Mouse (Mus musculus) neural tube, embryonic 14.5 days (tissue): ENCODE results near the gene Zrsr1. TPM values are rescaled to one million over a fixed set of nuclear protein-coding genes. Genes with fewer than 3 reads are reported as not detected.

Source experiments
- ATAC-seq: fragments of 200-750 bp; cut with Nextera tagmentation; 2 replicates; pipeline ENCODE4 v1.8.0; 2017; ENCODE audit warnings: low read depth, mild to moderate bottlenecking, moderate TSS enrichment, moderate library complexity
- H3K27ac ChIP-seq: fragments of 300-500 bp; sonication (generic); 2 replicates; pipeline ENCODE4 v1.5.1; 2014; ENCODE audit warnings: low read depth, mild to moderate bottlenecking, control low read depth, low read length, moderate library complexity, mixed read lengths
- H3K27me3 ChIP-seq: fragments of 300-500 bp; sonication (generic); 2 replicates; pipeline ENCODE4 v1.6.1; 2014; ENCODE audit warnings: low read length; ENCODE audit not compliant: control insufficient read depth, insufficient read depth
- H3K36me3 ChIP-seq: fragments of 300-500 bp; sonication (generic); 2 replicates; pipeline ENCODE4 v1.6.1; 2014; ENCODE audit warnings: low read length, mixed read lengths; ENCODE audit not compliant: control insufficient read depth, insufficient read depth
- H3K4me1 ChIP-seq: fragments of 300-500 bp; sonication (generic); 2 replicates; pipeline ENCODE4 v1.6.1; 2014; ENCODE audit warnings: low read length; ENCODE audit not compliant: control insufficient read depth, insufficient read depth
- H3K4me2 ChIP-seq: fragments of 300-500 bp; sonication (generic); 2 replicates; pipeline ENCODE4 v1.6.1; 2014; ENCODE audit warnings: mild to moderate bottlenecking, low read depth, low read length, control low read depth
- H3K4me3 ChIP-seq: fragments of 300-500 bp; sonication (generic); 2 replicates; pipeline ENCODE4 v1.5.1; 2014; ENCODE audit warnings: low read depth, low read length, control low read depth, mixed read lengths
- H3K9ac ChIP-seq: fragments of 300-500 bp; sonication (generic); replicated peaks from 2 replicates; pipeline ENCODE4 v1.6.1; 2014; ENCODE audit warnings: low read depth, mild to moderate bottlenecking, control low read depth, low read length, mixed read lengths
- H3K9me3 ChIP-seq: fragments of 300-500 bp; sonication (generic); 2 replicates; pipeline ENCODE4 v1.6.1; 2016; ENCODE audit warnings: low read length; ENCODE audit not compliant: control insufficient read depth
- WGBS: fragments of 180-500 bp; shearing (Covaris S2); extraction: QIAGEN DNeasy Blood & Tissue Kit; methylation state at CpG from one replicate; pipeline ENCODE4 v1.1.7; 2014; 5-methylcytosine and 5-hydroxymethylcytosine counted together
- polyA plus RNA-seq: library from polyadenylated mRNA; unstranded; fragments of >200 nt; fragmentation: Nextera tagmentation; extraction: Ambion mirVana; gene quantifications from 2 replicates; pipeline ENCODE4 v1.2.1, GENCODE M21; 2014

Zrsr1 gene
- polyA plus RNA-seq, 1 experiment from 2014 or later = 9.8 TPM

GRCm38 (mm10) chr11:22964401-22964800, 7.4 kb upstream of the Zrsr1 start:
- ATAC-seq = no peak
- Histone ChIP-seq H3K36me3 (no peaks in the 10 kb centered on the region), H3K27ac (no peak overlapping the region), H3K4me3 (no peak overlapping the region), H3K27me3 (no peaks in the 10 kb centered on the region), H3K9me3 (0 out of 2 replicates have a peak, but pooled peaks cover 2% of the 10 kb centered on the region), H3K9ac (no peak overlapping the region), H3K4me1 (no peaks in the 10 kb centered on the region), H3K4me2 (no peak overlapping the region)
- 75% methylated on average over 4 of the region's 4 CpGs for WGBS

- Histone ChIP-seq H3K4me2 (no peak overlapping the region), H3K4me1 (no peaks in the 10 kb centered on the region), H3K9ac (no peak overlapping the region), H3K27me3 (no peaks in the 10 kb centered on the region), H3K9me3 (0 out of 2 replicates have a peak, but pooled peaks cover 2% of the 10 kb centered on the region), H3K36me3 (no peaks in the 10 kb centered on the region), H3K27ac (no peak overlapping the region), H3K4me3 (no peak overlapping the region)
- ATAC-seq = no peak
- 85% methylated on average over 4 of the region's 4 CpGs for WGBS
Observed at GRCm38 (mm10) chr11:22965503-22965902, 6.3 kb upstream of the Zrsr1 start.

- no peak overlapping the region for H3K27ac ChIP-seq
- no peaks in the 10 kb centered on the region for H3K4me1 ChIP-seq
- H3K27me3 ChIP-seq = no peaks in the 10 kb centered on the region
- H3K36me3 ChIP-seq = no peaks in the 10 kb centered on the region
- H3K4me2 ChIP-seq = no peak overlapping the region
- ATAC-seq = no peak
- H3K4me3 ChIP-seq = no peak overlapping the region
- peaks cover 11% of the 10 kb centered on the region; the same call in 1 of the 2 replicates for H3K9me3 ChIP-seq
- WGBS = 71% methylated on average over 6 of the region's 6 CpGs
- H3K9ac ChIP-seq = no peak overlapping the region
Observed at GRCm38 (mm10) chr11:22969486-22969885, 2.3 kb upstream of the Zrsr1 start.

DNA sequence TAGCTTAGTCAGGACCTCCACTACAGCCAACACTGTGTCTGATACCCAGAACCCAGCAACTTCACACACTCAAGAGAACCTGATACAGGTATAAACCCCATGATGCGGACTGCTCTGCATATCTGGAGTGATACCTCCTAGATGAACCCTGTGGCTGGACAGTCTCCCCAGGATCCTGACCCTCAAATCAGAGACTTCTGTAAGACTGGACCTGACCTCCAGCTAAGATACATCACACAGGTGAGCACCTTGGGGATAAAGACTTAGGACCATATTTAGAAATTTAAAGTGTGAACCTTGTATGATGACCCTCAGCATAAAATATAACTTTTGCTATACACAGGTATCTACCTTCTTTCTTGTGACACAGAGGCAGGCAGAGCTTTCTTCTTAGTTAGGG, 1.3 kb upstream of the Zrsr1 start:
- Histone ChIP-seq H3K9me3 (peaks cover 11% of the 10 kb centered on the region; the same call in 1 of the 2 replicates), H3K4me1 (peaks cover 3% of the 10 kb centered on the region; the same call in 1 of the 2 replicates), H3K4me2 (no peak overlapping the region), H3K4me3 (no peak overlapping the region), H3K36me3 (no peaks in the 10 kb centered on the region), H3K27ac (no peak overlapping the region), H3K9ac (no peak overlapping the region), H3K27me3 (no peaks in the 10 kb centered on the region)
- 97% methylated on average over 1 of the region's 1 CpGs for WGBS
- no peak for ATAC-seq

- H3K4me1 ChIP-seq = peaks cover 16% of the 10 kb centered on the region; the same call in 1 of the 2 replicates
- 0 out of 2 replicates have a peak, but pooled peaks cover 1% of the 10 kb centered on the region for H3K36me3 ChIP-seq
- peak overlapping the region; percentile 61 for H3K9ac ChIP-seq
- peak overlapping the region; percentile 72 for H3K27ac ChIP-seq
- peak overlapping the region; percentile 56 for H3K4me3 ChIP-seq
- no peaks in the 10 kb centered on the region for H3K27me3 ChIP-seq
- H3K4me2 ChIP-seq = peak overlapping the region; percentile 63
- 43% methylated on average over 44 of the region's 46 CpGs for WGBS
- peaks cover 9% of the 10 kb centered on the region; the same call in 1 of the 2 replicates for H3K9me3 ChIP-seq
- ATAC-seq = peak; percentile 73
Observed at GRCm38 (mm10) chr11:22972746-22973526, 1.1 kb downstream of the Zrsr1 start.

DNA sequence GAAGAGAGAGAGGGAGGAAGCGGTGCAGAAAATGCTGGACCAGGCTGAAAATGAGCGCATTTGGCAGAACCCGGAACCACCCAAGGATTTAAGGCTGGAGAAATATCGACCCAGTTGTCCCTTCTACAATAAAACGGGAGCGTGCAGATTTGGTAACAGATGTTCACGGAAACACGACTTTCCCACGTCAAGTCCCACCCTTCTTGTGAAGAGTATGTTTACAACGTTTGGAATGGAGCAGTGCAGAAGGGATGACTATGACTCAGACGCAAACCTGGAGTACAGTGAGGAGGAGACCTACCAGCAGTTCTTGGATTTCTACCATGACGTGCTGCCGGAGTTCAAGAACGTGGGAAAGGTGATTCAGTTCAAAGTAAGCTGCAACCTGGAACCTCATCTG, 1.8 kb downstream of the Zrsr1 start:
- ATAC-seq = no peak
- Histone ChIP-seq H3K4me2 (peak overlapping the region; percentile 63), H3K4me1 (peaks cover 17% of the 10 kb centered on the region; the same call in 1 of the 2 replicates), H3K27ac (peak overlapping the region; percentile 53), H3K27me3 (no peaks in the 10 kb centered on the region), H3K4me3 (peak overlapping the region; percentile 46), H3K9ac (peak overlapping the region; percentile 46; the same call in 1 of the 2 replicates), H3K36me3 (peaks cover 6% of the 10 kb centered on the region; the same call in 1 of the 2 replicates), H3K9me3 (peaks cover 9% of the 10 kb centered on the region; the same call in 1 of the 2 replicates)
- 53% methylated on average over 14 of the region's 14 CpGs for WGBS

GRCm38 (mm10) chr11:22978215-22978614, 6.4 kb downstream of the Zrsr1 start:
- Histone ChIP-seq H3K4me1 (peaks cover 24% of the 10 kb centered on the region), H3K27me3 (no peaks in the 10 kb centered on the region), H3K4me3 (no peak overlapping the region), H3K9me3 (no peaks in the 10 kb centered on the region), H3K36me3 (peaks cover 6% of the 10 kb centered on the region; the same call in 1 of the 2 replicates), H3K4me2 (no peak overlapping the region), H3K9ac (no peak overlapping the region), H3K27ac (no peak overlapping the region)
- ATAC-seq = no peak
- WGBS = 97% methylated on average over 3 of the region's 3 CpGs

DNA sequence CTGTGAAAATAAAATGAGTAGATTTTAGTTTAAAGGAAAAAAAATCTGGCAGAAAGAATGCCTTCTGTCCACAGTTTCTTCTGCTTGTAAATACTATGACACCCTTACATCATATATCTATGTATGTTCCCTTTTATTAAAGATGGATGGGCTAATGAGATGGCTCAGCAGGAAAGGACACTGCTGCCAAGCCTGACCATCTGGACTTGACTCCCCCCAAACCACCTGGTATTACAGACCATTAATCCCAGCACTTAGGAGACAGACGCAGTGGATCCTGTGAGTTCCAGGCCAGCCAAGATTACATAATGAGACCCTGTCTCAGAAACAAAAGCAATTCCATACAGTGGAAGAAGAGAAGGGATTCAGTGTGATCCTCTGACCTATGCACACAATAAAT, 6.9 kb downstream of the Zrsr1 start:
- Histone ChIP-seq H3K4me3 (no peak overlapping the region), H3K9me3 (no peaks in the 10 kb centered on the region), H3K4me1 (peaks cover 24% of the 10 kb centered on the region), H3K27me3 (no peaks in the 10 kb centered on the region), H3K36me3 (peaks cover 6% of the 10 kb centered on the region; the same call in 1 of the 2 replicates), H3K27ac (no peak overlapping the region), H3K4me2 (no peak overlapping the region), H3K9ac (no peak overlapping the region)
- WGBS = 28% methylated on average over 1 of the region's 1 CpGs
- ATAC-seq = no peak

GRCm38 (mm10) chr11:22979221-22979620, 7.4 kb downstream of the Zrsr1 start:
- no peaks in the 10 kb centered on the region for H3K27me3 ChIP-seq
- peaks cover 6% of the 10 kb centered on the region; the same call in 1 of the 2 replicates for H3K36me3 ChIP-seq
- H3K4me3 ChIP-seq = no peak overlapping the region
- no peak overlapping the region for H3K9ac ChIP-seq
- no peak overlapping the region for H3K27ac ChIP-seq
- H3K9me3 ChIP-seq = no peaks in the 10 kb centered on the region
- WGBS = 82% methylated on average over 1 of the region's 1 CpGs
- ATAC-seq = no peak
- H3K4me1 ChIP-seq = peaks cover 24% of the 10 kb centered on the region
- H3K4me2 ChIP-seq = no peak overlapping the region
